Comparison of ENCODE assay signal across 24 mouse cellular contexts in genomic region chrX:11001180-11001579, GRCm38 (mm10).
DNase-seq lines count a peak whose midpoint lies in the region; ATAC-seq lines count a peak whose summit lies in the region.
"Had no signal": no experiment of that assay in that cellular context is flagged by ENCODE, and none has a peak within 500 bp of the region (broad histone marks: within the 10 kb centered on the region; RNA-seq: fewer than 3 reads in every experiment).

No protein-coding gene starts in this region.

- no peak overlapping the region for H3K4me3 ChIP-seq in kidney, embryonic 16.5 days (ENCODE audit: low read length)
- H3K4me3 ChIP-seq: embryonic facial prominence, embryonic 12.5 days; gastrocnemius, adult 2 months; hindbrain, embryonic 15.5 days; limb, embryonic 15.5 days; liver, embryonic 15.5 days; lung, embryonic 15.5 days; midbrain, embryonic 15.5 days had no signal

- WGBS in kidney, embryonic 16.5 days = 81% methylated on average over 3 of the region's 3 CpGs

- DNase-seq in kidney, adult 11 months = peak; percentile 14
- DNase-seq in 3T3-L1 (ENCODE audit: low read depth, low spot score) (peak; percentile 86), MN1 (ENCODE audit: low spot score) (peak; percentile 14)
- DNase-seq in kidney, postnatal 36 days = peak; percentile 20 to 37
- DNase-seq in heart, adult 18-20 months = no peak
- DNase-seq in B cell, adult 2 months = no peak
- DNase-seq: adrenal gland, postnatal 14 days; cerebellum, adult 9-11 months; gastrocnemius, adult 2 months; layer of hippocampus, adult 9-11 months; left cerebral cortex, postnatal 4 days; right cerebral cortex, adult 18-20 months; right cerebral cortex, postnatal 4 days; thymus, postnatal 14 days had no signal

- no peak overlapping the region for H3K9ac ChIP-seq in kidney, embryonic 16.5 days (replicated peaks; ENCODE audit: low read length)
- H3K9ac ChIP-seq: embryonic facial prominence, embryonic 12.5 days; hindbrain, embryonic 15.5 days; limb, embryonic 15.5 days; liver, embryonic 15.5 days; lung, embryonic 15.5 days; midbrain, embryonic 15.5 days had no signal

- no peaks in the 10 kb centered on the region for H3K36me3 ChIP-seq in kidney, embryonic 16.5 days (ENCODE audit: insufficient read depth, low read length)
- H3K36me3 ChIP-seq: embryonic facial prominence, embryonic 12.5 days; hindbrain, embryonic 15.5 days; limb, embryonic 15.5 days; liver, embryonic 15.5 days; lung, embryonic 15.5 days; midbrain, embryonic 15.5 days had no signal

- H3K27me3 ChIP-seq in kidney, embryonic 16.5 days (ENCODE audit: insufficient read depth, low read length) = no peaks in the 10 kb centered on the region; the same call in 1 of the 2 replicates
- H3K27me3 ChIP-seq: embryonic facial prominence, embryonic 12.5 days; hindbrain, embryonic 15.5 days; limb, embryonic 15.5 days; liver, embryonic 15.5 days; lung, embryonic 15.5 days; midbrain, embryonic 15.5 days had no signal

- ATAC-seq in kidney, embryonic 16.5 days (ENCODE audit: low FRiP score, low TSS enrichment) = no peak
- ATAC-seq: activated CD4-positive, CD25-positive, alpha-beta regulatory T cell, adult 4 months; midbrain, embryonic 15.5 days had no signal

- no peak overlapping the region for H3K27ac ChIP-seq in kidney, embryonic 16.5 days (ENCODE audit: low read length)
- H3K27ac ChIP-seq: embryonic facial prominence, embryonic 12.5 days; gastrocnemius, adult 2 months; hindbrain, embryonic 15.5 days; limb, embryonic 15.5 days; liver, embryonic 15.5 days; lung, embryonic 15.5 days; macrophage; midbrain, embryonic 15.5 days had no signal

- no peak overlapping the region for H3K4me2 ChIP-seq in kidney, embryonic 16.5 days (replicated peaks; ENCODE audit: low read depth, low read length)
- H3K4me2 ChIP-seq: embryonic facial prominence, embryonic 12.5 days; heart, embryonic 11.5 days; hindbrain, embryonic 15.5 days; limb, embryonic 15.5 days; liver, embryonic 15.5 days; lung, embryonic 15.5 days; midbrain, embryonic 15.5 days had no signal

- no peaks in the 10 kb centered on the region for H3K4me1 ChIP-seq in kidney, embryonic 16.5 days (ENCODE audit: insufficient read depth, low read length)
- H3K4me1 ChIP-seq: embryonic facial prominence, embryonic 12.5 days; hindbrain, embryonic 15.5 days; limb, embryonic 15.5 days; liver, embryonic 15.5 days; lung, embryonic 15.5 days; midbrain, embryonic 15.5 days had no signal

- H3K9me3 ChIP-seq in kidney, embryonic 16.5 days (ENCODE audit: low read length) = no peaks in the 10 kb centered on the region
- H3K9me3 ChIP-seq: embryonic facial prominence, embryonic 12.5 days; hindbrain, embryonic 15.5 days; limb, embryonic 15.5 days; liver, embryonic 15.5 days; lung, embryonic 15.5 days; midbrain, embryonic 15.5 days had no signal

Comparison
In these comparisons a context has a peak if more than half of its experiments do, and no peak if none do; other contexts are left out.
1. DNase-seq: peak in kidney, adult 11 months (single experiment), 3T3-L1 (single experiment), MN1 (single experiment) and kidney, postnatal 36 days (2 of 2); none in heart, adult 18-20 months (0 of 2) and B cell, adult 2 months (0 of 2).